Mouse (Mus musculus) midbrain, embryonic 11.5 days (tissue): ENCODE measurements around the gene Oprd1. TPM values are rescaled to one million over a fixed set of nuclear protein-coding genes. Genes with fewer than 3 reads are reported as not detected.

Experiments used
- ATAC-seq: fragments of 200-750 bp; cut with Nextera tagmentation; 2 replicates; pipeline ENCODE4 v1.8.0; 2017; ENCODE audit warnings: moderate TSS enrichment, moderate library complexity; ENCODE audit not compliant: low FRiP score
- DNase-seq: peaks from one replicate; pipeline ENCODE4 v3.0.0; 2015; ENCODE audit warnings: low spot score; ENCODE audit errors: missing footprints
- H3K27ac ChIP-seq: fragments of 300-500 bp; sonication (generic); 2 replicates; pipeline ENCODE4 v1.5.1; 2014; ENCODE audit warnings: low read depth, low read length
- H3K27me3 ChIP-seq: fragments of 300-500 bp; sonication (generic); 2 replicates; pipeline ENCODE4 v1.6.1; 2014; ENCODE audit warnings: mild to moderate bottlenecking, low read length, moderate library complexity, mixed read lengths; ENCODE audit not compliant: control insufficient read depth, insufficient read depth
- H3K36me3 ChIP-seq: fragments of 300-500 bp; sonication (generic); 2 replicates; pipeline ENCODE4 v1.6.1; 2014; ENCODE audit warnings: mild to moderate bottlenecking, low read length, moderate library complexity, mixed read lengths; ENCODE audit not compliant: control insufficient read depth, insufficient read depth
- H3K4me1 ChIP-seq: fragments of 300-500 bp; sonication (generic); 2 replicates; pipeline ENCODE4 v1.6.1; 2014; ENCODE audit warnings: low read length; ENCODE audit not compliant: control insufficient read depth, insufficient read depth
- H3K4me2 ChIP-seq: fragments of 300-500 bp; sonication (generic); 2 replicates; pipeline ENCODE4 v1.6.1; 2014; ENCODE audit warnings: mild to moderate bottlenecking, moderate library complexity
- H3K4me3 ChIP-seq: fragments of 300-500 bp; sonication (generic); 2 replicates; pipeline ENCODE4 v1.5.1; 2014; ENCODE audit warnings: low read depth, low read length
- H3K9ac ChIP-seq: fragments of 300-500 bp; sonication (generic); 2 replicates; pipeline ENCODE4 v1.6.1; 2014; ENCODE audit warnings: low read length
- H3K9me3 ChIP-seq: fragments of 300-500 bp; sonication (generic); 2 replicates; pipeline ENCODE4 v1.6.1; 2016; ENCODE audit warnings: low read length; ENCODE audit not compliant: control insufficient read depth
- WGBS: fragments of 180-500 bp; shearing (Covaris S2); extraction: QIAGEN DNeasy Blood & Tissue Kit; methylation state at CpG from one replicate; pipeline ENCODE4 v1.1.7; 2014; 5-methylcytosine and 5-hydroxymethylcytosine counted together
- polyA plus RNA-seq: library from polyadenylated mRNA; unstranded; fragments of >200 nt; fragmentation: Nextera tagmentation; extraction: Ambion mirVana; gene quantifications from 2 replicates; pipeline ENCODE4 v1.2.1, GENCODE M21; 2014

Gene Oprd1
- polyA plus RNA-seq, 1 experiment from 2014 or later = 0.08 TPM

DNA sequence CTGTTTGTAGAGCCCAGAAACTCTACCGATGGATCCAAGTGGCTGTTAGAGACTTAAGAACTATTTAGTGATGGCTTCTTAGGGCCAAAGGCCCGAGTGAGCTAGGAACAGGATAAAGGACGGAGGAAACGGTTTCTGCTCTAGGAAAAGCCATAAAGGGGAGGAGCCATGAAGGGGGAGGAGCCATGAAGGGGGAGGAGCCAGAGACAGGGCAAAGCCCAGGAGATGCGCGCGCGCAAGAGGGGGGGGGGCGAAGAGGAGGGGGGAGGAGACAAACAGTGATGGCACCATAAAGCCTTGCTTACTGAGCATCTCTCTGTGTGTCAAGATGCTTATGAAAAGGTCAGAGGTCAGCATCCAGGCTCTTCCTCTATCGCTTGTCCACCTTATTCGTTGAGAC lies 13.6 kb downstream of the Oprd1 start:
- DNase-seq = no peak
- Histone ChIP-seq H3K36me3 (no peaks in the 10 kb centered on the region), H3K9me3 (no peaks in the 10 kb centered on the region), H3K4me2 (no peak overlapping the region), H3K4me3 (no peak overlapping the region), H3K27me3 (no peaks in the 10 kb centered on the region), H3K9ac (no peak overlapping the region), H3K27ac (no peak overlapping the region), H3K4me1 (peaks cover 8% of the 10 kb centered on the region)
- WGBS = 77% methylated on average over 11 of the region's 11 CpGs
- ATAC-seq = no peak

DNA sequence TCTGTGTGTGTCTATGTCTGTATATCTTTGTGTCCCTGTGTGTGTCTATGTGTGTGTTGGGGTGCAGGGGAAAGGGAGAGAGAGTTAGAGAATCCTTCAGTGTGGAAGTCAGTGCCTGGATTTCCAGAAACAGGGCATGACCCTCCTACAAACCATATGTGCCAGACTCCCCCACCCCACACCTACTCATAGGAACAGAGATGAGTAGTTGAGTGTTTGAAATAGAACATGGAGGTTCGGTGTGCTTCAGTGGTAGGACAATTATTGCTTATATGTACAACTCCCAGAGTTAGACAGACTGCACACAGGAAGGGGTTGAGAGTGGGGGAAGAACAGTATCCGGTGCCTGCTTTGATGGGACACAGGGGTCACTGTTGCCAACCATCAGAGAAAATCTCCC lies 14.2 kb downstream of the Oprd1 start:
- ATAC-seq (no peak), DNase-seq (no peak)

DNA sequence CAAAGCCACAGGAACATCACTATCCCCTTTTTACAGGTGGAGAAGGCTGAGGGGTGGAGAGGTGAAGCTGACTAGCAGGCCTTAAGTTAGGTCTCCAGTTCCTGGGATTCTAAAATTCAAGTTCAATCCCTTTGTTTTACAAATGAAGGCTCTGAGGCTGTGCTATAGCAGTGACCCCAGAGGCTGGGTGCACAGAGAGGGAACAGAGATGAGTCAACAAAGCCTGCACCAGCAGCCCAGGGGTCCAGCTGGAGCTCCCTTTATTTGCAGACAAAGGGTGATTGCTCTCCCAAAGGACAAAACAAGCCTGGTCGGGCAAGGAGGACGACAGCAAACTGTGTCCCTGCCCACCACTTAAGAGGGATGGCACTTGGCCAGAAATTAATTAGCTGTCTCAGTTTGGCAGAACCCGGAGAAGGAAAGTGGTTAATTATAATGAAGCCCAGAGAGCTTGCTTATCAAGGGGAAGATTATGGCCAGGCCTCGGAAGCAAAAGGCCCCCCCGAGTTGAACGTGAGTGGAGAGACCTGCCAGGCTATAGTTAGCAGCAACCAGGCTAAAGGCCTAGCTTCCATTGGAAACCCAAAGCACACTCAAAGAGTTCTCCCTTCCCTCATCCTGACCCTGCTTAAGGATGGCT lies 15.2 kb downstream of the Oprd1 start:
- H3K36me3 ChIP-seq = no peaks in the 10 kb centered on the region
- peak; percentile 58; the same call in 1 of the 2 replicates for ATAC-seq
- peaks cover 8% of the 10 kb centered on the region for H3K4me1 ChIP-seq
- no peak overlapping the region for H3K4me3 ChIP-seq
- DNase-seq = no peak
- 26% methylated on average over 6 of the region's 6 CpGs for WGBS
- H3K27ac ChIP-seq = peak overlapping the region; percentile 21; the same call in 1 of the 2 replicates
- no peaks in the 10 kb centered on the region for H3K27me3 ChIP-seq
- no peak overlapping the region for H3K4me2 ChIP-seq
- no peaks in the 10 kb centered on the region for H3K9me3 ChIP-seq
- 0 out of 2 replicates have a peak overlapping the region, but pooled peaks have one; percentile 13 for H3K9ac ChIP-seq

More for the DNA sequence above, 14.2 kb downstream of the Oprd1 start:
- Histone ChIP-seq H3K4me1 (peaks cover 8% of the 10 kb centered on the region), H3K36me3 (no peaks in the 10 kb centered on the region), H3K9me3 (no peaks in the 10 kb centered on the region), H3K9ac (no peak overlapping the region), H3K27ac (no peak overlapping the region), H3K27me3 (no peaks in the 10 kb centered on the region), H3K4me2 (no peak overlapping the region), H3K4me3 (no peak overlapping the region)
- 92% methylated on average over 2 of the region's 2 CpGs for WGBS

DNA sequence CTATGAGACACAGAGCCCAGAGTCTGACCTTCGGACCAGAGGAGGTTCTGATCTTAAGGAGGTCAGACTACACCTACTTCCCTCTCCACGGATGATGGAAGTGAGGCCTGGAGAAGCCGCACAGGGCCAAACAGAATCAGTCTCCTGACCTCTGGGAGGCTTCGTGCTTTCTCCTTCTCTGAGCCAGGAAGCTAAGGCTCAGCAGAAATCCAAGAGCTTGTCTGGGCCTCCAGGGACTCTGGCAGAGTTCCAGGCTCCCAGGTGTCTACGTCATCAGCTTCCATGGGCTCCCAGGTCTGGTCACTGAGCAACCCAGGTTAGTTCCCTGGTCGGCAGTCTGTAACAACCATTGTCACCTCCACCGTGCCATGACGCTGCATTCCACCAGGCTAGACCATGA lies 17.2 kb downstream of the Oprd1 start:
- no peaks in the 10 kb centered on the region for H3K27me3 ChIP-seq
- peaks cover 8% of the 10 kb centered on the region for H3K4me1 ChIP-seq
- 93% methylated on average over 8 of the region's 8 CpGs for WGBS
- no peak overlapping the region for H3K27ac ChIP-seq
- no peaks in the 10 kb centered on the region for H3K9me3 ChIP-seq
- H3K4me3 ChIP-seq = no peak overlapping the region
- H3K36me3 ChIP-seq = no peaks in the 10 kb centered on the region
- ATAC-seq (no peak), DNase-seq (no peak)
- H3K4me2 ChIP-seq = no peak overlapping the region
- H3K9ac ChIP-seq = no peak overlapping the region

DNA sequence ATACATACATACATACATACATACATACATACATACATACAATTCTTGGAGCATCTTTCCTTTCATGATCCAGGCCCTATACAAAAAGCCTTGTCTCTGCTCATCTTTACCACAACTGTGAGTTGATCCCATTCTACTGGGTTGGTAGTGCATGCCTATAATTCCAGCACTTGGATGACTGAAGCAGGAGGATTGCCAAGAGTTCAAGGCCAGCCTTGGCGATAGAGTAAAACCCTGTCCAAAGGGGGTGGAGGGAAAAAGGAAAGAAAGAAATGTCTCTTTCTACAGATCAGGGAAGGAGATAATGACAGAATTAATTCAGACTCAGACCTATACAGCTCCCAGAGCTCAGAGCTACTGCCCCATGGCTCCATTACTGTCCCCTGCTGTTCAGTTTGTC lies 21.1 kb downstream of the Oprd1 start:
- H3K27ac ChIP-seq = no peak overlapping the region

DNA sequence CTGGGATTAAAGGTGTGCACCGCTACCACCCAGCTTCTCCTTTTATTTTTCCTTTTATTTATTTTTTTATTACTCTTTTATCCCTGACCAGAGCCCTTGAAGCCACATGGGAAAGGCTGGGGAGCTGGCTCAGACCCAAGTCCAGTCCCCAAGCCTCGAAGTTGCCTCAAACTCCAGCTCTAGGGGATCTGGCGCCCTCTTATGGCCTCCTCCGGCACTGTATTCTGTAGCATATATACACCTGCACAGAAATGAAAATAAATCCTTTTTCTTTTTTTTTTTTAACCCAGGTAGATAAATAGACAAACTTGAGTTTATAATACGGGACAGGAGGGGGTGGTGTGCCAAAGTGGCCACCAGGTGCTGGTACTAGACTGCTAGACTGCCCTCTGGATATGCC lies 22.6 kb downstream of the Oprd1 start:
- Histone ChIP-seq H3K9me3 (no peaks in the 10 kb centered on the region), H3K27ac (no peak overlapping the region), H3K4me2 (no peak overlapping the region), H3K36me3 (no peaks in the 10 kb centered on the region), H3K9ac (no peak overlapping the region), H3K4me1 (no peaks in the 10 kb centered on the region), H3K27me3 (no peaks in the 10 kb centered on the region), H3K4me3 (no peak overlapping the region)
- DNase-seq (no peak), ATAC-seq (no peak)
- 76% methylated on average over 5 of the region's 5 CpGs for WGBS

More for the DNA sequence above, 21.1 kb downstream of the Oprd1 start:
- Histone ChIP-seq H3K9me3 (no peaks in the 10 kb centered on the region), H3K27me3 (no peaks in the 10 kb centered on the region), H3K9ac (no peak overlapping the region), H3K4me3 (no peak overlapping the region), H3K4me2 (no peak overlapping the region), H3K4me1 (no peaks in the 10 kb centered on the region), H3K36me3 (no peaks in the 10 kb centered on the region)
- ATAC-seq (no peak), DNase-seq (no peak)
- WGBS = 84% methylated on average over 1 of the region's 1 CpGs

DNA sequence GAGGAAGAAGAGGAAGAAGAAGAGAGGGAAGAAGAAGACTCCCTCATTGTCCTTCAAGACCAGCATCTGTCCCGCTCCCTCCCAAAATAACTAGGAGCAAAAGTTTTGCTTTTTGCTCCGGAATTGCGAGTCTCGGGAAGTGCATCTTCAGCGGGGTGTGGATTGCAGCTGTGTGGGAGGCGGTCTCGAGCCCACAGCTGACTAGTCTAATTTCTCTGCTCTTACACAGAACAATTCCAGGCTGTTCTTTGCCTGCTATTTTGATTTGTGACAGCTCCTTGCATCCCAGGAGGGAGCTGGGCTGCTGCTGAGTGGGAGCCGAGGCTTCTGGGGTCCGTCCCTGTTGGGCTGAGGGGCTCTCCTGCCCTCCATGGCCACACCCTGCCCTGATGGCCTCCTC lies 24.7 kb downstream of the Oprd1 start:
- Histone ChIP-seq H3K4me3 (no peak overlapping the region), H3K9me3 (no peaks in the 10 kb centered on the region), H3K27me3 (no peaks in the 10 kb centered on the region), H3K4me1 (no peaks in the 10 kb centered on the region), H3K4me2 (no peak overlapping the region), H3K9ac (no peak overlapping the region), H3K36me3 (no peaks in the 10 kb centered on the region), H3K27ac (no peak overlapping the region)
- WGBS = 81% methylated on average over 9 of the region's 9 CpGs
- ATAC-seq (no peak), DNase-seq (peak; percentile 59)

DNA sequence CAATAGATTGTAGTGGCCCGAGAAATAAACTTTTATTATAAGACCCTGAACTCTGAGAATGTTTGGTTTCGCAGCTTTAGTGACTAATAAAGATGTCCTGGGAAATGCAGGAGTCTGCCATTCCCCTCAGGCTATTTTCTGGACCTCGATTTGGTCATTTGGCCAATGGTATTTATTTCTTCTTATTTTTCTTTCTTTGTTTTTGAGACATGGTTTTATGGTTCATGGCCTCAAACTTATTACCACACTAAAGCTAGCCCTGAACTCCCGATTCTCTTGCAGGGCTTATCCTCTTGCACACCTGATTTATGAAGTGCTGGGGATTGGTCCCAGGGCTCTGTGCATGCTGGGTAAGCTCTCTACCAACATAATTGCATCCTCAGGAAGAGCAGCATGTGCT lies 28.0 kb downstream of the Oprd1 start:
- DNase-seq (no peak), ATAC-seq (no peak)
- Histone ChIP-seq H3K4me3 (no peak overlapping the region), H3K27me3 (no peaks in the 10 kb centered on the region), H3K9ac (no peak overlapping the region), H3K4me2 (no peak overlapping the region), H3K9me3 (no peaks in the 10 kb centered on the region), H3K4me1 (peaks cover 3% of the 10 kb centered on the region), H3K36me3 (no peaks in the 10 kb centered on the region), H3K27ac (no peak overlapping the region)
- WGBS = 85% methylated on average over 4 of the region's 4 CpGs

DNA sequence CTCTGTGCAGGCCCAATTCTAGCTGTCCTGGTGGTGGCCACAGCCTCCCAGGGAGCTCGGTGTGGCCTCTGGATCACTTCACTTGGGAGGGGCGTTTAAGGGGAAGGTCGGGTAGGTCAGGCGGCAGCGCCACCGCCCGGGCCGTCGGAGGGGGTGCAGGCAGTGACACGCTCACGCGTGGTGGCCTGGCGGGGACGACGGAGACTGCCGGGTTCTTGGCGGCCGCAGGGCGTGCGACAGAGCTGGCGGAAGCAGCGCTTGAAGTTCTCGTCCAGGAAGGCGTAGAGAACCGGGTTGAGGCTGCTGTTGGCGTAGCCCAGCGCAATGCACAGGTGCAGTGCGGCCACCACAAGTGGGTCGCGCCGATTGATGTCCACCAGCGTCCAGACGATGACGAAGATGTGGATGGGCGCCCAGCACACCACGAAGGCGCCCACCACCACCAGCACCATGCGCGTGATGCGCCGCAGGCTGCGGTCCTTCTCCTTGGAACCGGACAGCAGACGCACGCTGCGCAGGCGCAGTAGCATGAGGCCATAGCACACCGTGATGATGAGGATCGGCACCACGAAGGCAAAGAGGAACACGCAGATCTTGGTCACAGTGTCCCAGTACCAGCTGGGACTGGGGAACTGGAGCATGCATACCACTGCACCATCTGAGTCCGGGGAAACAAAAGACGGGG lies 30.7 kb downstream of the Oprd1 start:
- no peak overlapping the region for H3K27ac ChIP-seq
- H3K36me3 ChIP-seq = no peaks in the 10 kb centered on the region
- H3K4me1 ChIP-seq = peaks cover 11% of the 10 kb centered on the region
- WGBS = 41% methylated on average over 53 of the region's 53 CpGs
- ATAC-seq (no peak), DNase-seq (peak; percentile 91)
- peak overlapping the region; percentile 20; the same call in 1 of the 2 replicates for H3K4me3 ChIP-seq
- peak overlapping the region; percentile 30; the same call in 1 of the 2 replicates for H3K9ac ChIP-seq
- H3K27me3 ChIP-seq = no peaks in the 10 kb centered on the region
- peak overlapping the region; percentile 36 for H3K4me2 ChIP-seq
- no peaks in the 10 kb centered on the region for H3K9me3 ChIP-seq
